Mouse (Mus musculus): ENCODE results near the gene Hoxa4. TPM values are rescaled to one million over a fixed set of nuclear protein-coding genes. Genes with fewer than 3 reads are reported as not detected.

Gene Hoxa4
- total and polyA plus RNA-seq, 3 experiments, result 0.19 TPM; not detected in 2

DNA sequence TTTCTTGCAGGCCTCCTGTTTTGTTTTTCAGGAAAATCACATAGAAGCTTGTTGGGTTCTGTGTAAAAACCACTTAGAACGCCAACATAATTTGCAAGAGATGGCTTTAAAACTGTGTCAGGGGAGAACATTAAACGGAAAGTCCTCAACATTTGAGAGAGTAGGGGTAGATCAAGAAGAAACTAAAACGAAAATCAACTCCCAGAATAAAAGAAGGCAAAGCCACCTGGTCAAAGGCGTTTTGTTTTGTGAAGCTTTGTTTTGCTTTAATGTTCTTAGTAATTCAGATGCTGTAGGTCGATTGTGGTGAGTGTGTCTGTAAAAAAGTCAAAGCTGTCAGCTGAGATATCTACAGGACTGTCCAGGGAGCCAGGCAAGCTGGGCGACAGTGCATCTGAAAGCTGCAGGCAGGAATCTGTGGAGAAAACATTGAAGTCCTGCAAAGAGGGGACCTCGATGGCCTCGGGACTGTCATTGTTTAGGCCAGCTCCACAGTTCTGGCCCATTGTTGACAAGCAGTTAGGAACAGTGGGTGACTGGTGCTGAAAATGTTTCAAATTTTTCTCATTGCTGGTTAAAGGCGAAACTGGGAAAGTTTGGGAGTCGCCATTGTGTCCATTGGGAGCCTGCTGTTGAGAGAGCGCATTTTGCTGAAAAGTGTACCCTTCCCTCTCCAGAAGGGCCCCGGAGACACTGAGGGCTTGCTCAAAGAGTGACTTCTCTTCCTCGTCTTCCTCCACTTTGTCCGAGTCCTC lies 28.8 kb downstream of the Hoxa4 start:
- TF ChIP-seq CHD2 (IDR thresholded peaks at IDR 0.05; ENCODE audit: low read length), result no peak
- TF ChIP-seq SIN3A (IDR thresholded peaks at IDR 0.05; ENCODE audit: low read length), result no peak
- no peak for TF ChIP-seq MEF2A (IDR thresholded peaks at IDR 0.05; ENCODE audit: borderline replicate concordance, low read depth, low read length)
- no peak overlapping the region for H3K27ac ChIP-seq (ENCODE audit: insufficient read depth, low read depth)
- DNase-seq (ENCODE audit: extremely low read depth), result no peak
- in situ Hi-C loops (cut with MboI; ENCODE audit: low pct_ligation_motif_present, low pct_unique_long_range_greater_than_20kb, low sequenced_read_pairs), result no loop called here
- H3K27me3 ChIP-seq (replicated peaks), result no peaks in the 10 kb centered on the region
- H3K9me3 ChIP-seq (replicated peaks; ENCODE audit: low read length), result no peaks in the 10 kb centered on the region
- no peak overlapping the region for H3K4me3 ChIP-seq (replicated peaks in 1 of 3; ENCODE audit: low read depth in 2 of 3, low read length in 2 of 3, poor library complexity in 1 of 3)
- H3K36me3 ChIP-seq (replicated peaks in 1 of 2; ENCODE audit: control insufficient read depth in 1 of 2, insufficient read depth in 1 of 2, low read length in 1 of 2), result peaks cover 6 to 38% of the 10 kb centered on the region in 2 experiments
- H3K9ac ChIP-seq (ENCODE audit: insufficient read depth, low read depth), result no peak overlapping the region
- H3K4me1 ChIP-seq (ENCODE audit: control insufficient read depth in 1 of 2, insufficient read depth in 2 of 2), result peaks cover 0 to 12% of the 10 kb centered on the region in 2 experiments; a peak in 2 of 4 replicates
- dilution Hi-C loops (cut with MboI; ENCODE audit: extremely low pct_ligation_motif_present, extremely low pct_unique_long_range_greater_than_20kb, low sequenced_read_pairs), result no loop called here
- peaks cover 7% of the 10 kb centered on the region; the same call in 1 of the 2 replicates for H3K79me2 ChIP-seq (replicated peaks; ENCODE audit: control insufficient read depth, extremely low read depth, insufficient read depth, poor library complexity, severe bottlenecking)
- no peak overlapping the region for H3K4me2 ChIP-seq (ENCODE audit: insufficient read depth, low read depth, poor library complexity, severe bottlenecking)

GRCm38 (mm10) chr6:52162093-52162380 lies 29.5 kb downstream of the Hoxa4 start:
- H3K36me3 ChIP-seq (replicated peaks in 1 of 2; ENCODE audit: control insufficient read depth in 1 of 2, insufficient read depth in 1 of 2, low read length in 1 of 2), result peaks cover 6 to 35% of the 10 kb centered on the region in 2 experiments
- no peak for DNase-seq (ENCODE audit: extremely low read depth)
- H3K9ac ChIP-seq (ENCODE audit: insufficient read depth, low read depth), result no peak overlapping the region
- H3K9me3 ChIP-seq (replicated peaks; ENCODE audit: low read length), result no peaks in the 10 kb centered on the region
- no peaks in the 10 kb centered on the region for H3K27me3 ChIP-seq (replicated peaks)
- peaks cover 2 to 17% of the 10 kb centered on the region in 2 experiments; a peak in 3 of 4 replicates for H3K4me1 ChIP-seq (ENCODE audit: control insufficient read depth in 1 of 2, insufficient read depth in 2 of 2)
- TF ChIP-seq ZNF384 (IDR thresholded peaks at IDR 0.05; ENCODE audit: low read depth, low read length) (no peak), CTCF (conservative IDR thresholded peaks at IDR 0.05 in 1 of 2, IDR thresholded peaks at IDR 0.05 in 1 of 2; ENCODE audit: low read depth in 2 of 2, low read length in 2 of 2) (no peak), MAZ (IDR thresholded peaks at IDR 0.05; ENCODE audit: low read depth, low read length) (no peak), POLR2AphosphoS2 (IDR thresholded peaks at IDR 0.05; ENCODE audit: low read depth, low read length) (no peak), MXI1 (IDR thresholded peaks at IDR 0.05; ENCODE audit: low read depth, low read length) (no peak), TBP (conservative IDR thresholded peaks at IDR 0.05; ENCODE audit: low read depth, low read length) (no peak), BHLHE40 (IDR thresholded peaks at IDR 0.05; ENCODE audit: low read depth, low read length) (no peak), USF2 (conservative IDR thresholded peaks at IDR 0.05; ENCODE audit: low read depth, low read length) (no peak)
- no peak overlapping the region for H3K4me2 ChIP-seq (ENCODE audit: insufficient read depth, low read depth, poor library complexity, severe bottlenecking)
- dilution Hi-C loops (cut with MboI; ENCODE audit: extremely low pct_ligation_motif_present, extremely low pct_unique_long_range_greater_than_20kb, low sequenced_read_pairs), result no loop called here
- no peak overlapping the region for H3K27ac ChIP-seq (ENCODE audit: insufficient read depth, low read depth)
- in situ Hi-C loops (cut with MboI; ENCODE audit: low pct_ligation_motif_present, low pct_unique_long_range_greater_than_20kb, low sequenced_read_pairs), result no loop called here
- no peak overlapping the region for H3K4me3 ChIP-seq (replicated peaks in 1 of 3; ENCODE audit: low read depth in 2 of 3, low read length in 2 of 3, poor library complexity in 1 of 3)
- peaks cover 7% of the 10 kb centered on the region; the same call in 1 of the 2 replicates for H3K79me2 ChIP-seq (replicated peaks; ENCODE audit: control insufficient read depth, extremely low read depth, insufficient read depth, poor library complexity, severe bottlenecking)

DNA sequence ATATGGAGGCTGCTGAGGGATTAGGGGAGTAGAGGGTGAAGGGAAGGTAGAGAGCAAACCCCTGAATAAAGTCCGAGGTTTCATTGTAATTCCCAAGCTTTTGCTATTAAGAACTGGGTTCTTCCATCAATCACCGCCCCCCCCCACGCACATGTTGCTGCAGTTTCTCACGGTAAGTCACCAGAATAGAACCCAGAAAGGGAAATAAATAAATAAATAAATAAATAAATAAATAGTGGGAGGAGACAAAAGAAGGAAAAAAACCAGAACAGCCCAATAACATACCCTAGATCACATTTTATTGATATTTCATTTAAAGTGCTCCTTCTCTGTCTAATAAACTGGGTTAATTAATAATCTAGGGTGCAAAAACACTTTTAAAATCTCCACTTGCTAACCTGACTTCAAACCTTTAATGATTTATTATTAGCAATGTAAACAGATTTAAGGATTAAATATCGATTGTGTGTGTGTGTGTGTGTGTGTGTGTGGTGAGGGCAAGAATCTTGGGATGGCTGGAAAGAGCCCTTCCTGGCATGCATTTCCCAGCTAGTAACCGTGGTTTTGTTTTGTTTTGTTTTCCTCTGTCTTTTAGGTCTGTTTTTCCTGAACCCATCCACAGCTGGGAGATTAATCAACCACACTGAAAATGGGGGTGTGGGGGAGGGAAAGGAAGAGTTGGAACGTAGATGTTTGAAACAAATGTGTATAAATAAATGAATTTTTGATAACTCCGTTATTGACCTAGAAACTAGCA lies 30.0 kb downstream of the Hoxa4 start:
- no peak for TF ChIP-seq JUND (conservative IDR thresholded peaks at IDR 0.05; ENCODE audit: low read depth, low read length)
- TF ChIP-seq HCFC1 (IDR thresholded peaks at IDR 0.05; ENCODE audit: low read depth, low read length), result no peak
- TF ChIP-seq POLR2AphosphoS2 (IDR thresholded peaks at IDR 0.05; ENCODE audit: low read depth, low read length), result no peak
- no peak for TF ChIP-seq MAFK (IDR thresholded peaks at IDR 0.05; ENCODE audit: insufficient replicate concordance, low read length)
- no peak for TF ChIP-seq PAX5 (IDR thresholded peaks at IDR 0.05; ENCODE audit: low read length)
- TF ChIP-seq TBP (conservative IDR thresholded peaks at IDR 0.05; ENCODE audit: low read depth, low read length), result no peak
- no peak for TF ChIP-seq MYC (IDR thresholded peaks at IDR 0.05; ENCODE audit: low read depth, low read length)
- TF ChIP-seq ELF1 (IDR thresholded peaks at IDR 0.05; ENCODE audit: low read depth, low read length), result no peak
- TF ChIP-seq E2F4 (IDR thresholded peaks at IDR 0.05; ENCODE audit: insufficient replicate concordance, low read depth, low read length), result no peak
- no peak for TF ChIP-seq MXI1 (IDR thresholded peaks at IDR 0.05; ENCODE audit: low read depth, low read length)
- no peak for TF ChIP-seq USF1 (IDR thresholded peaks at IDR 0.05; ENCODE audit: low read depth, low read length)
- TF ChIP-seq CHD2 (IDR thresholded peaks at IDR 0.05; ENCODE audit: low read length), result no peak
- no peak for TF ChIP-seq USF2 (conservative IDR thresholded peaks at IDR 0.05; ENCODE audit: low read depth, low read length)
- TF ChIP-seq MEF2A (IDR thresholded peaks at IDR 0.05; ENCODE audit: borderline replicate concordance, low read depth, low read length), result no peak
- Histone ChIP-seq H3K36me3 (replicated peaks in 1 of 2; ENCODE audit: control insufficient read depth in 1 of 2, insufficient read depth in 1 of 2, low read length in 1 of 2) (peaks cover 6 to 39% of the 10 kb centered on the region in 2 experiments), H3K4me3 (replicated peaks in 1 of 3; ENCODE audit: low read depth in 2 of 3, low read length in 2 of 3, poor library complexity in 1 of 3) (no peak overlapping the region), H3K4me1 (ENCODE audit: control insufficient read depth in 1 of 2, insufficient read depth in 2 of 2) (peaks cover 2 to 17% of the 10 kb centered on the region in 2 experiments; a peak in 3 of 4 replicates), H3K9me3 (replicated peaks; ENCODE audit: low read length) (no peaks in the 10 kb centered on the region), H3K79me2 (replicated peaks; ENCODE audit: control insufficient read depth, extremely low read depth, insufficient read depth, poor library complexity, severe bottlenecking) (peaks cover 7% of the 10 kb centered on the region; the same call in 1 of the 2 replicates), H3K27me3 (replicated peaks) (no peaks in the 10 kb centered on the region), H3K27ac (ENCODE audit: insufficient read depth, low read depth) (no peak overlapping the region), H3K9ac (ENCODE audit: insufficient read depth, low read depth) (no peak overlapping the region), H3K4me2 (ENCODE audit: insufficient read depth, low read depth, poor library complexity, severe bottlenecking) (no peak overlapping the region)
- in situ Hi-C loops (cut with MboI; ENCODE audit: low pct_ligation_motif_present, low pct_unique_long_range_greater_than_20kb, low sequenced_read_pairs) (no loop called here), dilution Hi-C loops (cut with MboI; ENCODE audit: extremely low pct_ligation_motif_present, extremely low pct_unique_long_range_greater_than_20kb, low sequenced_read_pairs) (no loop called here)
- DNase-seq (ENCODE audit: extremely low read depth), result no peak

Measured in CH12.LX (cell line).